Mouse (Mus musculus): ENCODE measurements around the gene Col4a4. TPM values are rescaled to one million over a fixed set of nuclear protein-coding genes. Genes with fewer than 3 reads are reported as not detected.

Gene Col4a4
- polyA plus RNA-seq, 1 experiment from 2014 or later, result 0.31 TPM

DNA sequence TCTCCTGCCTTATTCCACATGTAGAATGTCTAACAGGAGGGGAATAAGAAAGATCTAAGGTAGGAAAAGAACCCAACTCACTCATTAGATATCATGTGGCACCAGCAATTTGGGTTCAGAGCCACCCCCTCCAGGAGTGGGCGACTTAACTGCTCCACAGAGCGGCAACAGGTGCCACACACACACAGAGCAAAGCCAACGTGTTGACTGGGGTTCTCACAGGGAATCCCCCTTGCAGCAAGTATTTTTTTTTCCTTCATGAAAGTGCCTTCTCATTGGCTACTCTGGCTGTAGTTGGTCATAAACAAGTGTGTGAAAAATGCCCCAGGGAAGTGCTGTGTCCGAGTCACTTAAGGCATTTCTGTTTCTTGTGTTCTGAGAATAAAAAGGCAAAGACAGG lies 143.1 kb downstream of the Col4a4 start:
- H3K4me3 ChIP-seq (ENCODE audit: low read depth, low read length), result no peak overlapping the region
- WGBS (ENCODE audit: insufficient replicate concordance), result 70% methylated on average over 4 of the region's 4 CpGs
- H3K9ac ChIP-seq (ENCODE audit: low read depth, low read length), result no peak overlapping the region
- no peak overlapping the region for H3K27ac ChIP-seq (ENCODE audit: low read depth, low read length)
- no peaks in the 10 kb centered on the region for H3K4me1 ChIP-seq (ENCODE audit: control insufficient read depth, insufficient read depth, low read length)
- H3K4me2 ChIP-seq, result no peak overlapping the region
- no peaks in the 10 kb centered on the region for H3K27me3 ChIP-seq (ENCODE audit: control insufficient read depth, insufficient read depth, low read length)
- H3K9me3 ChIP-seq (replicated peaks; ENCODE audit: control insufficient read depth, low read length), result no peaks in the 10 kb centered on the region
- ATAC-seq (replicated peaks; ENCODE audit: insufficient number of reproducible peaks, low FRiP score, low TSS enrichment), result no peak
- H3K36me3 ChIP-seq (ENCODE audit: control insufficient read depth, insufficient read depth, low read length), result no peaks in the 10 kb centered on the region

- H3K4me1 ChIP-seq (ENCODE audit: control insufficient read depth, insufficient read depth, low read length), result no peaks in the 10 kb centered on the region
- no peaks in the 10 kb centered on the region for H3K9me3 ChIP-seq (replicated peaks; ENCODE audit: control insufficient read depth, low read length)
- H3K9ac ChIP-seq (ENCODE audit: low read depth, low read length), result no peak overlapping the region
- H3K27me3 ChIP-seq (ENCODE audit: control insufficient read depth, insufficient read depth, low read length), result no peaks in the 10 kb centered on the region
- no peaks in the 10 kb centered on the region for H3K36me3 ChIP-seq (ENCODE audit: control insufficient read depth, insufficient read depth, low read length)
- H3K4me2 ChIP-seq, result no peak overlapping the region
- WGBS (ENCODE audit: insufficient replicate concordance), result 43% methylated on average over 1 of the region's 1 CpGs
- H3K4me3 ChIP-seq (ENCODE audit: low read depth, low read length), result no peak overlapping the region
- H3K27ac ChIP-seq (ENCODE audit: low read depth, low read length), result no peak overlapping the region
- no peak for ATAC-seq (replicated peaks; ENCODE audit: insufficient number of reproducible peaks, low FRiP score, low TSS enrichment)
These were observed 146.5 kb downstream of the Col4a4 start for GRCm38 (mm10) chr1:82440123-82440522.

- Histone ChIP-seq H3K9me3 (replicated peaks; ENCODE audit: control insufficient read depth, low read length) (no peaks in the 10 kb centered on the region), H3K4me3 (ENCODE audit: low read depth, low read length) (no peak overlapping the region), H3K4me1 (ENCODE audit: control insufficient read depth, insufficient read depth, low read length) (no peaks in the 10 kb centered on the region), H3K36me3 (ENCODE audit: control insufficient read depth, insufficient read depth, low read length) (no peaks in the 10 kb centered on the region), H3K27ac (ENCODE audit: low read depth, low read length) (no peak overlapping the region), H3K9ac (ENCODE audit: low read depth, low read length) (no peak overlapping the region), H3K27me3 (ENCODE audit: control insufficient read depth, insufficient read depth, low read length) (no peaks in the 10 kb centered on the region), H3K4me2 (no peak overlapping the region)
- no peak for ATAC-seq (replicated peaks; ENCODE audit: insufficient number of reproducible peaks, low FRiP score, low TSS enrichment)
- WGBS (ENCODE audit: insufficient replicate concordance), result 84% methylated on average over 3 of the region's 3 CpGs
These were observed 149.4 kb downstream of the Col4a4 start for GRCm38 (mm10) chr1:82437273-82437672.

DNA sequence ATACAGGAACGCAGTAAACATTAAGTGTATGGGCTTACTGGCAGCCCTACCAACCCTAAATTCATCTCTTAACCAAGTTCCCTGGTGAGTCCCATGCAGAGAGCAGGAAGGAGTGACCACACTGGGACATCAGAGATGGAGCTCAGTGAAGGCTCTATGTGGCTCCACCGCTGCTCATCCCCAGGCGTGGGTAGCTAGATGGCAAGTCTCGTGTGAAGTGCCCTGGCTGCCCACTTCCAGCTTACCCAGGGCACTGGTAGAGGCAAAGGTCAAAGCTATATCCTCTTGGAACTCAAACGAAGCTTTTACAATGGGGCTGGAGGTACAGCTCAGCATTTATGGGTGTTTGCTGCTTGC lies 153.0 kb downstream of the Col4a4 start:
- WGBS (ENCODE audit: insufficient replicate concordance), result 79% methylated on average over 5 of the region's 5 CpGs
- no peak overlapping the region for H3K27ac ChIP-seq (ENCODE audit: low read depth, low read length)
- no peaks in the 10 kb centered on the region for H3K27me3 ChIP-seq (ENCODE audit: control insufficient read depth, insufficient read depth, low read length)
- H3K36me3 ChIP-seq (ENCODE audit: control insufficient read depth, insufficient read depth, low read length), result no peaks in the 10 kb centered on the region
- no peak overlapping the region for H3K4me2 ChIP-seq
- no peaks in the 10 kb centered on the region for H3K9me3 ChIP-seq (replicated peaks; ENCODE audit: control insufficient read depth, low read length)
- no peak for ATAC-seq (replicated peaks; ENCODE audit: insufficient number of reproducible peaks, low FRiP score, low TSS enrichment)
- no peaks in the 10 kb centered on the region for H3K4me1 ChIP-seq (ENCODE audit: control insufficient read depth, insufficient read depth, low read length)
- H3K4me3 ChIP-seq (ENCODE audit: low read depth, low read length), result no peak overlapping the region
- H3K9ac ChIP-seq (ENCODE audit: low read depth, low read length), result no peak overlapping the region

DNA sequence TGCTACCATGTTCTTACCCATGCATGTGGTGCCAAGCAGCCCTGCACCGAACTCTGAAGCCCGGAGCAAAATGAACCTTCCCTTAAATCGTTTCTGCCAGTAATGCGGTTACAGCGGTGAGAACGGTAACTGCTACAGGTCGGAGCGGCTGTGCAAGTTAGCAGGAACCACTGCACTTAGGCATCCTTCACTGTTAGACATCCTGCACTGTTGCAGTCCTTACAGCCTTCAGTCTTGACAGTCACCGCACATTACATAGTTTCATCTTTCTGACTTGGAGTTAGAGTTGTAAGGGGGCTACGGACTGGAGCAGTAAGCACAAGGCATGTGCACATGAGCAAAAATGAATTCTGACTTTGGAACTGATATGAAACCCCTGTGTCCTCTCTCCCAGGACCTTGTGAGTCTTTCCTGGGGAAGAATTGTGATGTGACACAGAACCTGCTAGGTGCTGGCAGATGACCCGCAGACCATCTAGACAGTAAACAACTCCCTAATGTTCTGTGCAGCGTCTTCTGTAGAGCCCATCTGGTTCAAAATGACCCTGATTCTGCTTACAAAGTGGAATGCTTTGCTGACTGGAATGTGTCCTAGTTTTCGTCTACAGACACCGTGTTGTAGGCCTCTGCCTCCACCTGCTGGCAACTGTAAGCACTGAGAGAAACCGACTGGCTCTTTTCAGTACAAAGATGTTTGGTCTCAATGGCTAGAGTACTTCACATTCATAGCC lies 153.6 kb downstream of the Col4a4 start:
- no peak overlapping the region for H3K4me2 ChIP-seq
- H3K9me3 ChIP-seq (replicated peaks; ENCODE audit: control insufficient read depth, low read length), result no peaks in the 10 kb centered on the region
- H3K9ac ChIP-seq (ENCODE audit: low read depth, low read length), result no peak overlapping the region
- no peaks in the 10 kb centered on the region for H3K27me3 ChIP-seq (ENCODE audit: control insufficient read depth, insufficient read depth, low read length)
- H3K27ac ChIP-seq (ENCODE audit: low read depth, low read length), result no peak overlapping the region
- H3K4me1 ChIP-seq (ENCODE audit: control insufficient read depth, insufficient read depth, low read length), result no peaks in the 10 kb centered on the region
- no peak for ATAC-seq (replicated peaks; ENCODE audit: insufficient number of reproducible peaks, low FRiP score, low TSS enrichment)
- WGBS (ENCODE audit: insufficient replicate concordance), result 58% methylated on average over 15 of the region's 15 CpGs
- H3K36me3 ChIP-seq (ENCODE audit: control insufficient read depth, insufficient read depth, low read length), result no peaks in the 10 kb centered on the region
- H3K4me3 ChIP-seq (ENCODE audit: low read depth, low read length), result no peak overlapping the region

GRCm38 (mm10) chr1:82429061-82429460 lies 157.6 kb downstream of the Col4a4 start:
- ATAC-seq (replicated peaks; ENCODE audit: insufficient number of reproducible peaks, low FRiP score, low TSS enrichment), result no peak
- Histone ChIP-seq H3K9ac (ENCODE audit: low read depth, low read length) (no peak overlapping the region), H3K27ac (ENCODE audit: low read depth, low read length) (no peak overlapping the region), H3K4me1 (ENCODE audit: control insufficient read depth, insufficient read depth, low read length) (no peaks in the 10 kb centered on the region), H3K4me2 (no peak overlapping the region), H3K36me3 (ENCODE audit: control insufficient read depth, insufficient read depth, low read length) (no peaks in the 10 kb centered on the region), H3K27me3 (ENCODE audit: control insufficient read depth, insufficient read depth, low read length) (no peaks in the 10 kb centered on the region), H3K9me3 (replicated peaks; ENCODE audit: control insufficient read depth, low read length) (no peaks in the 10 kb centered on the region), H3K4me3 (ENCODE audit: low read depth, low read length) (no peak overlapping the region)
- 21% methylated on average over 1 of the region's 1 CpGs for WGBS (ENCODE audit: insufficient replicate concordance)

DNA sequence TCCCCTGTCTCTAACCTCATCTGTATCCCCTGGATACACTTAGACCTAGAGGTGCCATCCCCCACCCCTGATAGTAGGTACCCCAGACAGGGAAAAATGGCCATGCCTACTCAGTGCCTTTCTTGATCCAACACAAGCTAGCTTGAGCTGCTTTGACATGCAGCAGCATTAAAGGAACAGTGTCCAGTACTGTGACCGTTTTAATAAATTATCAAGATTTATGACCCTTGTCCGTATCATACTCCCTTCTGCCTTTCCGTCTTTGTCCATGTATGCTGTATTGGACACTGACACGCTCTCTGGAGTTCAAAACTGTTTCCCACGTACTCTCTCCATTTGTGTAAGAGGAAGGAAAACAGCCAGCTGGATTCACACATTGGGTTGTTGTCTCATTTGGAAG lies 158.9 kb downstream of the Col4a4 start:
- Histone ChIP-seq H3K9ac (ENCODE audit: low read depth, low read length) (no peak overlapping the region), H3K9me3 (replicated peaks; ENCODE audit: control insufficient read depth, low read length) (no peaks in the 10 kb centered on the region), H3K4me1 (ENCODE audit: control insufficient read depth, insufficient read depth, low read length) (no peaks in the 10 kb centered on the region), H3K4me2 (no peak overlapping the region), H3K4me3 (ENCODE audit: low read depth, low read length) (no peak overlapping the region), H3K36me3 (ENCODE audit: control insufficient read depth, insufficient read depth, low read length) (no peaks in the 10 kb centered on the region), H3K27me3 (ENCODE audit: control insufficient read depth, insufficient read depth, low read length) (no peaks in the 10 kb centered on the region), H3K27ac (ENCODE audit: low read depth, low read length) (no peak overlapping the region)
- ATAC-seq (replicated peaks; ENCODE audit: insufficient number of reproducible peaks, low FRiP score, low TSS enrichment), result no peak
- WGBS (ENCODE audit: insufficient replicate concordance), result 91% methylated on average over 5 of the region's 5 CpGs

- Histone ChIP-seq H3K4me3 (ENCODE audit: low read depth, low read length) (no peak overlapping the region), H3K9ac (ENCODE audit: low read depth, low read length) (no peak overlapping the region), H3K4me2 (no peak overlapping the region), H3K27me3 (ENCODE audit: control insufficient read depth, insufficient read depth, low read length) (no peaks in the 10 kb centered on the region), H3K9me3 (replicated peaks; ENCODE audit: control insufficient read depth, low read length) (no peaks in the 10 kb centered on the region), H3K36me3 (ENCODE audit: control insufficient read depth, insufficient read depth, low read length) (no peaks in the 10 kb centered on the region), H3K27ac (ENCODE audit: low read depth, low read length) (no peak overlapping the region), H3K4me1 (ENCODE audit: control insufficient read depth, insufficient read depth, low read length) (peaks cover 14% of the 10 kb centered on the region)
- ATAC-seq (replicated peaks; ENCODE audit: insufficient number of reproducible peaks, low FRiP score, low TSS enrichment), result no peak
- 88% methylated on average over 4 of the region's 4 CpGs for WGBS (ENCODE audit: insufficient replicate concordance)
These were observed 171.0 kb downstream of the Col4a4 start for GRCm38 (mm10) chr1:82415641-82416040.

- H3K4me3 ChIP-seq (ENCODE audit: low read depth, low read length), result no peak overlapping the region
- WGBS (ENCODE audit: insufficient replicate concordance), result 88% methylated on average over 3 of the region's 3 CpGs
- H3K4me1 ChIP-seq (ENCODE audit: control insufficient read depth, insufficient read depth, low read length), result peaks cover 14% of the 10 kb centered on the region
- no peak for ATAC-seq (replicated peaks; ENCODE audit: insufficient number of reproducible peaks, low FRiP score, low TSS enrichment)
- H3K36me3 ChIP-seq (ENCODE audit: control insufficient read depth, insufficient read depth, low read length), result no peaks in the 10 kb centered on the region
- H3K4me2 ChIP-seq, result no peak overlapping the region
- no peaks in the 10 kb centered on the region for H3K9me3 ChIP-seq (replicated peaks; ENCODE audit: control insufficient read depth, low read length)
- H3K27me3 ChIP-seq (ENCODE audit: control insufficient read depth, insufficient read depth, low read length), result no peaks in the 10 kb centered on the region
- no peak overlapping the region for H3K9ac ChIP-seq (ENCODE audit: low read depth, low read length)
- H3K27ac ChIP-seq (ENCODE audit: low read depth, low read length), result no peak overlapping the region
These were observed 172.1 kb downstream of the Col4a4 start for GRCm38 (mm10) chr1:82414434-82415045.
